Mouse (Mus musculus) ES-E14 (cell line): ENCODE measurements around the gene Paf1. TPM values are rescaled to one million over a fixed set of nuclear protein-coding genes. Genes with fewer than 3 reads are reported as not detected.

Source experiments
- DNase-seq: peaks from one replicate; pipeline ENCODE4 v3.0.0-alpha.2; 2013; ENCODE audit warnings: low read depth, low spot score
- H3K27ac ChIP-seq: 2 replicates; pipeline ENCODE4 v1.5.1; 2012; ENCODE audit warnings: low read depth, mild to moderate bottlenecking, low read length, moderate library complexity, mixed read lengths; ENCODE audit not compliant: poor library complexity, insufficient read depth, severe bottlenecking
- H3K36me3 ChIP-seq: 2 replicates; pipeline ENCODE4 v1.6.1; 2012; ENCODE audit warnings: mild to moderate bottlenecking, low read length, moderate library complexity, mixed read lengths; ENCODE audit not compliant: control insufficient read depth, poor library complexity, insufficient read depth, severe bottlenecking
- H3K4me1 ChIP-seq, 2 experiments: fragments of 150-350 bp in 1 of 2; sonication (generic) in 1 of 2; 2 replicates each; pipeline ENCODE4 v1.6.1; 2012; ENCODE audit warnings: low read length in 2 of 2, mild to moderate bottlenecking in 1 of 2, mixed read lengths in 1 of 2; ENCODE audit not compliant: control insufficient read depth in 2 of 2, insufficient read depth in 2 of 2, poor library complexity in 1 of 2
- H3K4me3 ChIP-seq, 2 experiments: fragments of 150-350 bp in 1 of 2; sonication (generic) in 1 of 2; 2 replicates each; pipeline ENCODE4 v1.5.1; 2012; ENCODE audit warnings: low read length in 2 of 2, low read depth in 1 of 2, mild to moderate bottlenecking in 1 of 2, mixed read lengths in 1 of 2; ENCODE audit not compliant: insufficient read depth in 1 of 2, poor library complexity in 1 of 2, severe bottlenecking in 1 of 2
- H3K9ac ChIP-seq: 2 replicates; pipeline ENCODE4 v1.6.1; 2012; ENCODE audit warnings: low read depth, mild to moderate bottlenecking, low read length, mixed read lengths; ENCODE audit not compliant: poor library complexity, insufficient read depth, severe bottlenecking
- H3K9me3 ChIP-seq: fragments of 150-350 bp; sonication (generic); 2 replicates; pipeline ENCODE4 v1.6.1; 2012; ENCODE audit warnings: low read depth, mild to moderate bottlenecking, low read length; ENCODE audit not compliant: control insufficient read depth, insufficient read depth
- CHD2 ChIP-seq: IDR thresholded peaks from 2 replicates; pipeline ENCODE4 v1.6.1; 2014; ENCODE audit warnings: mild to moderate bottlenecking, low read depth, low read length, inconsistent platforms
- HCFC1 ChIP-seq: IDR thresholded peaks from 2 replicates; pipeline ENCODE4 v1.6.1; 2012; ENCODE audit warnings: low read length, inconsistent platforms, borderline replicate concordance; ENCODE audit not compliant: insufficient read depth
- MAFK ChIP-seq: IDR thresholded peaks from 2 replicates; pipeline ENCODE4 v1.6.1; 2014; ENCODE audit warnings: mild to moderate bottlenecking, low read depth, low read length, inconsistent platforms; ENCODE audit not compliant: insufficient read depth
- ZC3H11A ChIP-seq: IDR thresholded peaks from 2 replicates; pipeline ENCODE4 v1.6.1; 2012; ENCODE audit warnings: low read depth, mild to moderate bottlenecking, inconsistent platforms, low read length, borderline replicate concordance
- ZNF384 ChIP-seq: IDR thresholded peaks from 2 replicates; pipeline ENCODE4 v1.6.1; 2012; ENCODE audit warnings: low read depth, low read length, inconsistent platforms
- in situ Hi-C, 2 experiments: fragments of 600-800 bp; cut with MboI; formaldehyde crosslinking; loops; one replicate each; pipeline ENCODE4 v1.15.1; 2025; ENCODE audit warnings: low sequenced_read_pairs in 2 of 2, inconsistent platforms in 1 of 2; ENCODE audit not compliant: unreplicated experiment in 2 of 2
- total RNA-seq: library from RNA; depleted of rRNA; stranded (reverse); fragments of 300-350 nt; gene quantifications from 2 replicates; pipeline ENCODE4 v1.2.3, GENCODE M21; 2012

Paf1 gene
- total RNA-seq, 1 experiment: 83.9 TPM

DNA sequence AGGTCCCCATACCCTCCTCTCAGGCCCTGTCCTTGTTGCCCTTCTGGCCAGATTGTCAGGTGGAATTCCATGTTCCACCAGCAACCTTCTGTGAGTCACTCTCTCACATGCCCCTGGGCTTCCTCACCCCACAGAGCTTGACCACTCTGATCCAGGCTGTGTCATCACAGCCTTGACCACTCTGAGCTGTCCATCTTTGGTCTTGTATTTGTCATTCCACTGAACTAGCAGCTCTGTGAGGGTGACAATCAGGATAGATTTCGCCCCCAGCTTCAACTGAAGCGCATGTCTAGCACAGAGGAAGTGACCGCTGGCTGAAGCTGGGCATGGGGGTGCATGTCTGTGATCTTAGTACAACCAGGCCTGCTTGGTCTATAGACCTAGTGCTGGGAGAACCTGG is 2.4 kb upstream of the Paf1 start:
- Histone ChIP-seq H3K9me3 (no peaks in the 10 kb centered on the region), H3K4me3 (no peak overlapping the region), H3K4me1 (peaks cover 0 to 6% of the 10 kb centered on the region in 2 experiments; a peak in 2 of 4 replicates), H3K27ac (no peak overlapping the region), H3K36me3 (peaks cover 18% of the 10 kb centered on the region), H3K9ac (no peak overlapping the region)
- in situ Hi-C loops: no loop called here
- DNase-seq: no peak
- no peak for TF ChIP-seq ZNF384
- no peak for TF ChIP-seq MAFK
- no peak for TF ChIP-seq CHD2
- TF ChIP-seq ZC3H11A: no peak

GRCm38 (mm10) chr7:28393272-28393951 is 661 bp downstream of the Paf1 start:
- in situ Hi-C loops: no loop called here
- TF ChIP-seq ZNF384 (no peak), MAFK (no peak), CHD2 (no peak), HCFC1 (no peak), ZC3H11A (no peak)
- Histone ChIP-seq H3K4me1 (no peaks in the 10 kb centered on the region), H3K9ac (peak overlapping the region; percentile 89), H3K4me3 (peak overlapping the region; percentile 83 to 93), H3K27ac (peak overlapping the region; percentile 35; the same call in 1 of the 2 replicates), H3K36me3 (peaks cover 33% of the 10 kb centered on the region), H3K9me3 (no peaks in the 10 kb centered on the region)
- no peak for DNase-seq

DNA sequence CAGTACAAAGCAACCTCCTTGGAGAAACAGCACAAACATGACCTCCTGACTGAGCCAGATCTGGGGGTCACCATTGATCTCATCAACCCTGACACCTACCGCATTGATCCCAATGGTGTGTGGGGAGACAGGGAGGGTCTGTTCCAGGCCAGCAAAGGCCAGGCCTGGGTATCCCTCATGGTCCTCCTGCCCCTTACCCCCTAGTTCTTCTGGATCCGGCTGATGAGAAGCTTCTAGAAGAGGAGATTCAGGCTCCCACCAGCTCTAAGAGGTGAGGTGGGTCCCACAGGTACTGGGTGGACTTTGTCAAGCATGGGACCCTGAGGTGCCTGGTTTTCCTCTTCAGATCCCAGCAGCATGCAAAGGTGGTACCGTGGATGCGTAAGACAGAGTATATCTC is 2.7 kb downstream of the Paf1 start:
- DNase-seq: no peak
- H3K27ac ChIP-seq: no peak overlapping the region
- in situ Hi-C loops: no loop called here
- TF ChIP-seq HCFC1 (no peak), CHD2 (no peak), ZC3H11A (no peak), MAFK (no peak), ZNF384 (no peak)
- H3K4me3 ChIP-seq: no peak overlapping the region
- H3K9me3 ChIP-seq: no peaks in the 10 kb centered on the region
- peaks cover 34% of the 10 kb centered on the region for H3K36me3 ChIP-seq
- H3K4me1 ChIP-seq: peaks cover 0 to 5% of the 10 kb centered on the region in 2 experiments; a peak in 1 of 4 replicates
- no peak overlapping the region for H3K9ac ChIP-seq

- no peak for DNase-seq
- H3K36me3 ChIP-seq: peaks cover 47% of the 10 kb centered on the region
- no peak overlapping the region for H3K27ac ChIP-seq
- no peak overlapping the region for H3K9ac ChIP-seq
- TF ChIP-seq MAFK (no peak), CHD2 (no peak), HCFC1 (no peak), ZC3H11A (peak; percentile 19; the same call in 1 of the 2 replicates)
- H3K4me1 ChIP-seq: peaks cover 0 to 5% of the 10 kb centered on the region in 2 experiments; a peak in 1 of 4 replicates
- in situ Hi-C loops: no loop called here
- H3K4me3 ChIP-seq: no peak overlapping the region
- H3K9me3 ChIP-seq: no peaks in the 10 kb centered on the region
Observed at GRCm38 (mm10) chr7:28398000-28398399, 5.2 kb downstream of the Paf1 start.
